Mouse (Mus musculus) urinary bladder, postnatal 0 days (tissue): ENCODE measurements around the gene Ren1. TPM values are rescaled to one million over a fixed set of nuclear protein-coding genes. Genes with fewer than 3 reads are reported as not detected.

Source experiments
- polyA plus RNA-seq: library from polyadenylated mRNA; unstranded; fragments of >200 nt; fragmentation: Nextera tagmentation; extraction: Ambion mirVana; gene quantifications from 2 replicates; pipeline ENCODE4 v1.2.1, GENCODE M21; 2015

Gene Ren1
- polyA plus RNA-seq: 0.51 and 3.5 TPM in 2 replicates

DNA sequence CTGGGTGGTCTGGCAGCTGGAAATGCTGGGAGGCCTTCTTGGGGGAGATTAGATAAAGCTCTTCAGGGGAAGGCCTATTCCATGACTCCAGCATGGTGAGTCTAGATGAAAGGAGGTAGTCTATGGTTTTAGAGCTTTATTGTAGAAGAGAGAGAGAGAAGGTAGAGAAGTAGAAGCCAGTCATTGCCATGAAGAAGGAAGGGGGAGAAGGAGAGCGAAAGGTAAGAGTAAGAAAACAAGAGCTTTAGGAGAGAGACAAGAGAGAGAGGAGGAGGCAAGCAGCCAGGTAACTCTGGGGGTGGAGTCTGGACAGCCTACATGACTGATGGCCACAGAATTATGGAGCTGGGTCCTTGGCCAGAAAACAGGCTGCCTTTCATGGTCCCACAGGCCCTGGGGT is at the start of gene Ren1:
Gene Ren1 (plus strand): TSS at position 301 of the 400 bp plus-strand sequence.

GRCm38 (mm10) chr1:133309652-133310267 is 40.5 kb upstream of the Ren1 start, which contains the start of gene Golt1a:
Gene Golt1a, plus strand, starts transcription at chr1:133309800.

DNA sequence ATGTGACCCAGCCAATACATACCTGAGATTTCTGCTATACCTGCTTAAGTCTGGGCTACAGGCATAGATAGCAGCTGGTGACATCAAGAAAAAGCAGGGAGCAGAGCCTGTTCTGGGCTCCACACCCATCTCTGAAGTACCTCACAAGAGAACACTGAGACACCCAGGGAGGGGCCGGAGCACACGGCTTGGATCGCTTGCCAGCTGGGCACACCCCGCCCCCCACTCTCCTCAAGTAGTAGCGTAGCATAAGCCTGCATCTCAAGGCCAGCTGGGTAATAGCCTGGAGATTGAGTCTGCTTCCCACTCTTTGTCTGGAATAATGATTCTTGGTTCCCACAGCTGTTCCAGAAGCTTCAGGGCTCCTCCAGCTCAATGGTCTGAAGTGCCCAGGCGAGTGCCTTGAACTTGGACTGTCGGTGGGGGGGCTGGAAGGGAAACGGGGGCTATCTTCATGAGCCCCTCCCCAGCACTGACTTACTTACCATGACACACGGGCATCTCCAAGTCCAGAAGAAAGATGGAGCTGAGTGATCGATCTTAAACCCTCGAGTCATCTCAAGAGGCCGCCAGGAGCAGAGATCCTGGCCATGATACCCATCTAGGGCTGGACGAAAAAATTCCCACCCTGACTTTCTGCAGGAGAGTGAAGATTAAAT is 28.9 kb upstream of the Ren1 start, which contains the start of gene Kiss1:
Gene Kiss1 (plus strand): TSS at position 609 of the 659 bp plus-strand sequence.

DNA sequence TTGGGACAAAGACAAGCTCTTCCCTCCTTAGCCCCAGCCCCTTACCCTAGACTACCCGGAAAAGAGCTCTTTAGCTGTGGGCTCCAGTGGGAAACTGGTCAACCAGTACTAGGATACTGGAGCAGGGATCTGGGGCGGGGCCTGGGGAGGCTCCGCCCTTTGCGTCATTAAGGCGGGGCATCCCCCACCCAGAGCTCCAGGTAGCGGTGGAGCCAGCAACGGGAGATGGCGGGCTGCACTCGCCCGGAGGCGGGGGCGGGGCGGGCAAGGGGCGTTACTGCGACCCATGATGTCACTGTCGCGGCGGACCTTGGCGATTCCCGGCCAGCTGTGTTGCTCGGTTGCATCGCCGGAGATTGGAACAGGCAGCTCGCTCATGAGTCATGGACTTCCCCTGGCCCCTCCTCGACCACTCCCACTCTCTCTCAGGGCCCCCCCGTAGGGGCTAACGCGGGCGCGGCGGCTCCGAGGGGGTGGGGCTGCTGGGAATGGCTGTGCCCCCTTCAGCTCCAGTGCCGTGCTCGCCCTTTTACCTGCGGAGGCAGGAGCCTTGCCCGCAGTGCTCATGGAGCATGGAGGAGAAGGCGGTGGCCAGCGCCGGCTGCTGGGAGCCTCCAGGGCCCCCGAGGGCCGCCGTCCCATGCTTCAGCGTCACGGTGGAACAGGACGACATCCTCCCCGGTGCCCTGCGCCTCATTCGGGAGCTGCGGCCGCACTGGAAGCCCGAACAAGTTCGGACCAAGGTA is 13.1 kb downstream of the Ren1 start, which contains the start of gene Etnk2:
Gene Etnk2 (plus strand): TSS at position 297 of the 746 bp plus-strand sequence.

Other genes starting within 250 kb of the Ren1 start
- 21.4 and 22.9 TPM in 2 replicates for gene Ppp1r15b, start 219.4 kb upstream of the Ren1 start, polyA plus RNA-seq
- gene Plekha6, start 186.3 kb upstream of the Ren1 start, polyA plus RNA-seq: 10.3 and 10.5 TPM in 2 replicates
- gene Golt1a, start 40.7 kb upstream of the Ren1 start, polyA plus RNA-seq: 3.1 and 4.3 TPM in 2 replicates
- not detected in 2 replicates for gene Kiss1, start 28.6 kb upstream of the Ren1 start, polyA plus RNA-seq
- 0.78 and 1.1 TPM in 2 replicates for gene Etnk2, start 13.1 kb downstream of the Ren1 start, polyA plus RNA-seq
- 3.3 and 3.4 TPM in 2 replicates for gene Sox13, start 73.9 kb downstream of the Ren1 start, polyA plus RNA-seq